Mouse (Mus musculus): ENCODE measurements at regions not wholly inside any gene's neighbourhood (a gene's known extent, or its start where the extent isn't known, plus 50 kb on each side); places are given as distances from the start of the nearest gene placed in this dataset.
A peak's percentile ranks its signal among the peaks of the same experiment; 100 is the strongest.

DNA sequence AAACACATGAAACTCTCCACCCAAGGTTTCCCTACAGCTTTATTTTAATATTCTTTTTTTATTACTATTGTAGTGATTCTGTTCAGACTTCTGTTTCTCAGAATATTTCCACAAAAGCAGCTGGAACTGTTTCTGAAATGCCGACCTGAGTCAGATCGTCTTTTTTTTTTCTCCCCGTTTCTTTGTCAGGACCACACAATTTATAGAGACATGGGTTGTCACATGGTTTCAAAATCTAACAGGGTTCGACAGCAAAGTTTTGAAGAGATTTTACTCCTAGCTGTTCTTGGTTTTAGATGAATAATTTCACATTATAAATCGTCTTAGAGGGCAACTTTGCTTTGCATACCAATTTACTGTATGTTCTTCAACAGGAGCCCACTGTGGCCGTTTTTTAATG is 84.0 kb upstream of the Ralgps2 start:
- Histone ChIP-seq H3K27ac (ENCODE audit: insufficient read depth, low read length) (peak overlapping the region; percentile 85; the same call in 1 of the 2 replicates), H3K27me3 (ENCODE audit: control insufficient read depth, insufficient read depth, low read length) (no peaks in the 10 kb centered on the region), H3K4me1 (ENCODE audit: control insufficient read depth, insufficient read depth, insufficient read length) (peaks cover 41% of the 10 kb centered on the region), H3K36me3 (ENCODE audit: control insufficient read depth, insufficient read depth, low read length) (no peaks in the 10 kb centered on the region), H3K4me3 (ENCODE audit: extremely low read depth, insufficient read depth, insufficient read length) (no peak overlapping the region)
- no peak for DNase-seq (ENCODE audit: low read depth in 1 of 2, low spot score in 2 of 2)
- TF ChIP-seq CTCF (IDR thresholded peaks at IDR 0.05; ENCODE audit: extremely low read depth, insufficient read depth, insufficient read length, insufficient replicate concordance) (no peak), POLR2A (IDR thresholded peaks at IDR 0.05; ENCODE audit: low read depth, low read length) (no peak)
- WGBS = 63% methylated on average over 6 of the region's 6 CpGs

GRCm38 (mm10) chr1:157022456-157023435 is 83.3 kb upstream of the Ralgps2 start:
- Histone ChIP-seq H3K4me1 (ENCODE audit: control insufficient read depth, insufficient read depth, insufficient read length) (peaks cover 44% of the 10 kb centered on the region), H3K27ac (ENCODE audit: insufficient read depth, low read length) (peak overlapping the region; percentile 85), H3K36me3 (ENCODE audit: control insufficient read depth, insufficient read depth, low read length) (no peaks in the 10 kb centered on the region), H3K27me3 (ENCODE audit: control insufficient read depth, insufficient read depth, low read length) (no peaks in the 10 kb centered on the region), H3K4me3 (ENCODE audit: extremely low read depth, insufficient read depth, insufficient read length) (no peak overlapping the region)
- DNase-seq (ENCODE audit: low read depth in 1 of 2, low spot score in 2 of 2) = peak in 1 of 2 experiments; percentile 40
- 52% methylated on average over 12 of the region's 12 CpGs for WGBS
- TF ChIP-seq POLR2A (IDR thresholded peaks at IDR 0.05; ENCODE audit: low read depth, low read length) (peak; percentile 40; the same call in 1 of the 2 replicates), CTCF (IDR thresholded peaks at IDR 0.05; ENCODE audit: extremely low read depth, insufficient read depth, insufficient read length, insufficient replicate concordance) (no peak)

GRCm38 (mm10) chr1:157019892-157020291 is 80.5 kb upstream of the Ralgps2 start:
- Histone ChIP-seq H3K27me3 (ENCODE audit: control insufficient read depth, insufficient read depth, low read length) (no peaks in the 10 kb centered on the region), H3K27ac (ENCODE audit: insufficient read depth, low read length) (peak overlapping the region; percentile 84)
- WGBS = 21% methylated on average over 7 of the region's 7 CpGs

GRCm38 (mm10) chr1:157018726-157019125 is 79.3 kb upstream of the Ralgps2 start:
- Histone ChIP-seq H3K27me3 (ENCODE audit: control insufficient read depth, insufficient read depth, low read length) (no peaks in the 10 kb centered on the region), H3K4me1 (ENCODE audit: control insufficient read depth, insufficient read depth, insufficient read length) (peaks cover 57% of the 10 kb centered on the region), H3K27ac (ENCODE audit: insufficient read depth, low read length) (peak overlapping the region; percentile 84), H3K4me3 (ENCODE audit: extremely low read depth, insufficient read depth, insufficient read length) (no peak overlapping the region), H3K36me3 (ENCODE audit: control insufficient read depth, insufficient read depth, low read length) (no peaks in the 10 kb centered on the region)
- TF ChIP-seq POLR2A (IDR thresholded peaks at IDR 0.05; ENCODE audit: low read depth, low read length) (no peak), CTCF (IDR thresholded peaks at IDR 0.05; ENCODE audit: extremely low read depth, insufficient read depth, insufficient read length, insufficient replicate concordance) (no peak)
- 68% methylated on average over 2 of the region's 2 CpGs for WGBS
- DNase-seq (ENCODE audit: low read depth in 1 of 2, low spot score in 2 of 2) = no peak

More at GRCm38 (mm10) chr1:157019892-157020291, 80.5 kb upstream of the Ralgps2 start:
- peak in 1 of 2 experiments; percentile 44 for DNase-seq (ENCODE audit: low read depth in 1 of 2, low spot score in 2 of 2)
- H3K36me3 ChIP-seq (ENCODE audit: control insufficient read depth, insufficient read depth, low read length) = no peaks in the 10 kb centered on the region
- TF ChIP-seq CTCF (IDR thresholded peaks at IDR 0.05; ENCODE audit: extremely low read depth, insufficient read depth, insufficient read length, insufficient replicate concordance) (no peak), POLR2A (IDR thresholded peaks at IDR 0.05; ENCODE audit: low read depth, low read length) (no peak)
- H3K4me3 ChIP-seq (ENCODE audit: extremely low read depth, insufficient read depth, insufficient read length) = no peak overlapping the region
- peaks cover 49% of the 10 kb centered on the region for H3K4me1 ChIP-seq (ENCODE audit: control insufficient read depth, insufficient read depth, insufficient read length)

- TF ChIP-seq CTCF (IDR thresholded peaks at IDR 0.05; ENCODE audit: extremely low read depth, insufficient read depth, insufficient read length, insufficient replicate concordance) (no peak), POLR2A (IDR thresholded peaks at IDR 0.05; ENCODE audit: low read depth, low read length) (no peak)
- Histone ChIP-seq H3K36me3 (ENCODE audit: control insufficient read depth, insufficient read depth, low read length) (no peaks in the 10 kb centered on the region), H3K27me3 (ENCODE audit: control insufficient read depth, insufficient read depth, low read length) (no peaks in the 10 kb centered on the region), H3K4me1 (ENCODE audit: control insufficient read depth, insufficient read depth, insufficient read length) (peaks cover 61% of the 10 kb centered on the region), H3K4me3 (ENCODE audit: extremely low read depth, insufficient read depth, insufficient read length) (no peak overlapping the region), H3K27ac (ENCODE audit: insufficient read depth, low read length) (peak overlapping the region; percentile 91)
- DNase-seq (ENCODE audit: low read depth in 1 of 2, low spot score in 2 of 2) = peak; percentile 73 to 74
- WGBS = 16% methylated on average over 13 of the region's 13 CpGs
These were observed 78.0 kb upstream of the Ralgps2 start for GRCm38 (mm10) chr1:157017198-157017994.

- H3K27ac ChIP-seq (ENCODE audit: insufficient read depth, low read length) = peak overlapping the region; percentile 91
- peak in 1 of 2 experiments; percentile 6 for DNase-seq (ENCODE audit: low read depth in 1 of 2, low spot score in 2 of 2)
- no peaks in the 10 kb centered on the region for H3K36me3 ChIP-seq (ENCODE audit: control insufficient read depth, insufficient read depth, low read length)
- WGBS = 28% methylated on average over 8 of the region's 8 CpGs
- no peaks in the 10 kb centered on the region for H3K27me3 ChIP-seq (ENCODE audit: control insufficient read depth, insufficient read depth, low read length)
- TF ChIP-seq CTCF (IDR thresholded peaks at IDR 0.05; ENCODE audit: extremely low read depth, insufficient read depth, insufficient read length, insufficient replicate concordance) (no peak), POLR2A (IDR thresholded peaks at IDR 0.05; ENCODE audit: low read depth, low read length) (no peak)
- H3K4me3 ChIP-seq (ENCODE audit: extremely low read depth, insufficient read depth, insufficient read length) = no peak overlapping the region
- H3K4me1 ChIP-seq (ENCODE audit: control insufficient read depth, insufficient read depth, insufficient read length) = peaks cover 60% of the 10 kb centered on the region
These were observed 77.2 kb upstream of the Ralgps2 start for GRCm38 (mm10) chr1:157016625-157017024.

Data from spleen, adult 2 months (tissue).